Mouse (Mus musculus) bone marrow, adult 2 months (tissue): ENCODE measurements around the gene Lingo1. TPM values are rescaled to one million over a fixed set of nuclear protein-coding genes. Genes with fewer than 3 reads are reported as not detected.

Experiments used
- H3K27ac ChIP-seq: fragments of 200-500 bp; 2 replicates; pipeline ENCODE4 v1.5.1; 2012; ENCODE audit warnings: low read depth, mild to moderate bottlenecking, control low read depth, inconsistent platforms, low read length; ENCODE audit not compliant: control insufficient read depth, poor library complexity, insufficient read depth
- H3K4me1 ChIP-seq: fragments of 200-500 bp; 2 replicates; pipeline ENCODE4 v1.6.1; 2011; ENCODE audit warnings: low read length; ENCODE audit not compliant: control insufficient read depth, insufficient read depth
- H3K4me3 ChIP-seq: fragments of 200-500 bp; replicated peaks from 2 replicates; pipeline ENCODE3; 2011; ENCODE audit warnings: mild to moderate bottlenecking, low read depth, low read length, control low read depth; ENCODE audit not compliant: control insufficient read depth
- CTCF ChIP-seq: fragments of 200-500 bp; IDR thresholded peaks from 2 replicates; pipeline ENCODE4 v1.5.1; 2011; ENCODE audit warnings: low read length, control low read depth; ENCODE audit not compliant: control insufficient read depth, insufficient read depth
- POLR2A ChIP-seq: fragments of 200-500 bp; IDR thresholded peaks from 2 replicates; pipeline ENCODE4 v1.6.1; 2011; ENCODE audit warnings: low read depth, mild to moderate bottlenecking, control low read depth, low read length, borderline replicate concordance; ENCODE audit not compliant: control insufficient read depth
- WGBS: fragments of 180-500 bp; shearing (Covaris S2); methylation state at CpG from one replicate; pipeline ENCODE4 v1.1.7; 2018; 5-methylcytosine and 5-hydroxymethylcytosine counted together
- polyA plus RNA-seq: library from polyadenylated mRNA; stranded (reverse); fragments of >200 nt; gene quantifications from 2 replicates; pipeline ENCODE4 v1.2.4, GENCODE M21; 2011; ENCODE audit warnings: low replicate concordance; ENCODE audit not compliant: missing spikeins, insufficient read depth, insufficient read length

Lingo1 gene
- polyA plus RNA-seq, 1 experiment, result 0.87 TPM

DNA sequence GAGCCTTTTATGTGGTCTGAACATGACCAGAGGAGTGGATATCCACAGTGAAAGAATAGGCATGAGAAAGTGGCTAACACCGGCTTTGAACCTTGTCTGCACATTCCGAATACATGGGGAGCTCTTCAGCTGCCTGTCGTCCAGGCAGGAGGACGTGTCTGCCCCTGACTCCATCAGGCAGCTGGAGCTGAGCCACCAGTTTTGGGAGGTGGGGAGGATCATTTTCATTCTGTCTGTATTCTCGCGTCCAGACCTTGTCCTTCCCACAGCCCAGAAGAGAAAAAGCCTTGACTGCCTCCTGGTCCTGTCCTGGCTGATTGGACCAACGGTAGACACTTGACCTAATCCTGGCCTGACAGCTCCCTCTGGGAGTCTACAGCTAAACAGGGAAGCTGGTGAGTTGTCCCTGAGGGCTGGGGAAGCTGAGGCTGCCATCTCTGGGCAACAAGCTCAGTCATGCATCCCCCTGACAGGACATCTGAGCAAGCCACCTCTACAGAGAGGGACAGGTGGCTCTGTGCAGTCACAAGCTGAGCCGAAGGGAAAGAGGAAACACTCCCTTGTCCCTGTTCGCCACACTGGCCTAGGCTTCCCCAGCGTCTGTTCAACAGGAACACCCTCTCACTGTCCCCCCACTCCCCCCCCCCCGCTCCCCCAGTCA is 187.4 kb downstream of the Lingo1 start:
- Histone ChIP-seq H3K4me3 (no peak overlapping the region), H3K27ac (no peak overlapping the region), H3K4me1 (no peaks in the 10 kb centered on the region; the same call in 1 of the 2 replicates)
- WGBS, result 36% methylated on average over 11 of the region's 11 CpGs
- no peak for TF ChIP-seq CTCF
- TF ChIP-seq POLR2A, result no peak

- no peaks in the 10 kb centered on the region; the same call in 1 of the 2 replicates for H3K4me1 ChIP-seq
- 83% methylated on average over 16 of the region's 16 CpGs for WGBS
- H3K27ac ChIP-seq, result no peak overlapping the region
- no peak overlapping the region for H3K4me3 ChIP-seq
- TF ChIP-seq POLR2A (no peak), CTCF (no peak)
Observed at GRCm38 (mm10) chr9:56606082-56606740, 190.1 kb downstream of the Lingo1 start.

GRCm38 (mm10) chr9:56605443-56605806 is 190.8 kb downstream of the Lingo1 start:
- no peak for TF ChIP-seq CTCF
- TF ChIP-seq POLR2A, result no peak
- no peak overlapping the region for H3K4me3 ChIP-seq

DNA sequence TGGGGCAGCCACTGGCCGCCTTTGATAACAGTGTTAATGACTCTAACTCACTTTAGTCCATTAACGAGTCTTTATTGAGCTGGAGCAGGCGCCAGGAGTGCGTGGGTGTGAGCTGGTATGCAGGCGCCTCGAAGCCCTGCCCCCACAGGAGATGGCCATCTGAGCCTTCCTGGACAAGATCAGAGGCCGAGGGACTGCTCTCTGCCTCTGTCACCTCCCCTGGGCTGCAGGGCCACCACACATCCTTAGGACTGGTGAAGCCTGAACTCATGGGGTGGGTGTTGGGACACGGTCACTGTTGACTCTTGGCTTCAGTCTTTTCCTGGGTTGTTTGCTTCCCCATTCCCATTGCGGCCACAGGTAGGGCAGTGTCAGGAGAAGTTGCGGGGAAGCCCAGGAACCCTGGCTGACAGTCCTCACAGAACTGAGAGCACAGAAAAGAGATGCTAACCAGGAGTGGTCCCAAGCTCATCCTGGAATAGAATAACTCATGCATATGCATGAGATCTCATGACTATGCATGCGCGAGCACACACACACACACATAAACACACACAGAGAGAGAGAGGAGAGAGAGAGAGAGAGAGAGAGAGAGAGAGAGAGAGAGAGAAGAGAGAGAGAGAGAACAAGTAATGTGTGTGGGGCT is 191.3 kb downstream of the Lingo1 start:
- H3K27ac ChIP-seq, result no peak overlapping the region
- H3K4me3 ChIP-seq, result no peak overlapping the region
- no peaks in the 10 kb centered on the region; the same call in 1 of the 2 replicates for H3K4me1 ChIP-seq
- TF ChIP-seq CTCF, result no peak
- WGBS, result 68% methylated on average over 12 of the region's 12 CpGs

More at GRCm38 (mm10) chr9:56605443-56605806, 190.8 kb downstream of the Lingo1 start:
- no peaks in the 10 kb centered on the region; the same call in 1 of the 2 replicates for H3K4me1 ChIP-seq
- H3K27ac ChIP-seq, result no peak overlapping the region

- no peak overlapping the region for H3K4me3 ChIP-seq
- 79% methylated on average over 11 of the region's 11 CpGs for WGBS
- H3K27ac ChIP-seq, result no peak overlapping the region
- no peak for TF ChIP-seq CTCF
- TF ChIP-seq POLR2A, result no peak
- no peaks in the 10 kb centered on the region; the same call in 1 of the 2 replicates for H3K4me1 ChIP-seq
Observed at GRCm38 (mm10) chr9:56600655-56601054, 195.6 kb downstream of the Lingo1 start.

GRCm38 (mm10) chr9:56592639-56593038 is 203.6 kb downstream of the Lingo1 start:
- no peaks in the 10 kb centered on the region for H3K4me1 ChIP-seq
- H3K27ac ChIP-seq, result no peak overlapping the region
- no peak overlapping the region for H3K4me3 ChIP-seq
- 32% methylated on average over 7 of the region's 7 CpGs for WGBS
- no peak for TF ChIP-seq CTCF
- TF ChIP-seq POLR2A, result no peak

DNA sequence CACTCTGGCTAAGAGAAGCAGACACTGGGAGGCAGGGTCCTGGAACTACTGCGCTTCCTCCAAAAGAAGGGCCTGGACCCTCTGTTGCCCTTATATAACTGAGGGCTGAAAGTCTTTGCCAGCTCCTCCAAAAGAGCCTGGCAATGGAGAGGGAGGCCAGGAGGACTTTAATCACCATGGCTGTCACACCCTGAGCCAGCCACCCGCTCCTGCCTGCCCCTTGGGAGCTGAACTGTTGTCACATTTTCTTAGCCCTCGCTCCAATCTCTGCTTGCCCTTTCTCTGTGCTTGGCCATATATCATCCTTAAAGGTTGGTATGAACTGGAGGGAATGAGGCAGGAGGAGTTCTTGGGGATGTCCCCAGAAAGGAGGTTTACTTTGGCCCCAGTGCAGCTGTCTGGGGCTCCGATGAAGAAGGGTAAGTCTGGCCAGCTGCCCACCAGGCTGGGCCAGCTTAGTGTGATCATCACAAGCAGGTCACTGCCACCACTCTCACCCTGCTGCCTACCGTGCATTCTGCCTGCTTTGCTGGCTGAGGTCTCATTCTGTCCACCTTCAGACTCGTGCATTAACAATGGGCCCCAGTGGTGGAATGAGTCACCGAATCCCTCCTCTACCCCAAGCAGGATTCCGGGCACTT is 204.9 kb downstream of the Lingo1 start:
- 77% methylated on average over 8 of the region's 8 CpGs for WGBS
- Histone ChIP-seq H3K4me1 (no peaks in the 10 kb centered on the region), H3K4me3 (no peak overlapping the region), H3K27ac (no peak overlapping the region)
- no peak for TF ChIP-seq POLR2A

DNA sequence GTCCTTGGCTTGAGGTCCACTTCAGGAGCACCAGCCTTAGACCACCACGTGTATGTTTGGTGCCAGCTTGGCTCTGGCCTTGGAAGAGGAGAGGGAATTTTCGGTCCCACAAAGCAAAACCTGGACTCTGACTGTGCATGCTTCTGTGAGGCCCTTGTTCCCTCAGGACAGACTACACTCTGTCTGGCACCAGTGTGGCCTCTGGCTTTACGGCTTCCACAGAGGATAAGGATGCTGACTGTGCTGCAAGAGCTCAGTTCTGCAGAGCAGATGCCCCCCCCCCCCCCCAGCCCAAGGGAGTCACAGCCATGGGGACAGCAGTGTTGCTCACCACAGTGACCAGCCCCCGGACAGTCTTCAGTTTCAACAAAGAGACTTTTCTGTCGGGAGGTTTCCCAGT is 206.5 kb downstream of the Lingo1 start:
- 69% methylated on average over 5 of the region's 5 CpGs for WGBS
- TF ChIP-seq POLR2A, result no peak
- no peak for TF ChIP-seq CTCF

More for the DNA sequence above, 206.5 kb downstream of the Lingo1 start:
- no peak overlapping the region for H3K27ac ChIP-seq
- no peak overlapping the region for H3K4me3 ChIP-seq
- H3K4me1 ChIP-seq, result no peaks in the 10 kb centered on the region
